Mouse (Mus musculus) E14TG2a.4 (cell line): ENCODE measurements around the gene Hsf2bp.

Experiments used
- CTCF ChIP-seq: conservative IDR thresholded peaks from 2 replicates; pipeline ENCODE4 v1.5.1; 2014; ENCODE audit warnings: low read length
- POU5F1 ChIP-seq: IDR thresholded peaks from 2 replicates; pipeline ENCODE4 v1.6.1; 2014; ENCODE audit warnings: low read length, borderline replicate concordance

GRCm38 (mm10) chr17:32003251-32003650 is 32.9 kb downstream of the Hsf2bp start:
- TF ChIP-seq CTCF (no peak), POU5F1 (no peak)
